Comparison of ENCODE assay signal across 8 mouse cellular contexts in genomic region chr9:44602766-44603165, GRCm38 (mm10). TPM values are rescaled to one million over a fixed set of nuclear protein-coding genes. Genes with fewer than 3 reads are reported as not detected.
A peak's percentile ranks its signal among the peaks of the same experiment; 100 is the strongest.
DNase-seq lines count a peak whose midpoint lies in the region; ATAC-seq and TF ChIP-seq lines count a peak whose summit lies in the region.

No protein-coding gene starts in this region.

- H3K4me2 ChIP-seq in heart, embryonic 15.5 days, result peak overlapping the region; percentile 87
- peak overlapping the region; percentile 95 for H3K4me2 ChIP-seq in hindbrain, embryonic 15.5 days
- peak overlapping the region; percentile 93 for H3K4me2 ChIP-seq in midbrain, embryonic 16.5 days (ENCODE audit: low read length)

- H3K9me3 ChIP-seq in heart, embryonic 15.5 days (replicated peaks), result no peaks in the 10 kb centered on the region
- H3K9me3 ChIP-seq in G1E (replicated peaks), result no peaks in the 10 kb centered on the region
- H3K9me3 ChIP-seq in hindbrain, embryonic 15.5 days, result no peaks in the 10 kb centered on the region
- H3K9me3 ChIP-seq in midbrain, embryonic 16.5 days (replicated peaks; ENCODE audit: control insufficient read depth, low read length, poor library complexity, severe bottlenecking), result no peaks in the 10 kb centered on the region

- no peaks in the 10 kb centered on the region for H3K27me3 ChIP-seq in heart, embryonic 15.5 days
- H3K27me3 ChIP-seq in G1E (ENCODE audit: insufficient read depth, low read length), result no peaks in the 10 kb centered on the region
- no peaks in the 10 kb centered on the region for H3K27me3 ChIP-seq in hindbrain, embryonic 15.5 days
- H3K27me3 ChIP-seq in midbrain, embryonic 16.5 days (ENCODE audit: control insufficient read depth, insufficient read depth, low read depth, low read length), result no peaks in the 10 kb centered on the region

- peak overlapping the region; percentile 42 for H3K9ac ChIP-seq in heart, embryonic 15.5 days
- H3K9ac ChIP-seq in hindbrain, embryonic 15.5 days, result peak overlapping the region; percentile 28; the same call in 1 of the 2 replicates
- H3K9ac ChIP-seq in midbrain, embryonic 16.5 days (ENCODE audit: low read depth, low read length), result 0 out of 2 replicates have a peak overlapping the region, but pooled peaks have one; percentile 0

- peak overlapping the region; percentile 100 for H3K27ac ChIP-seq in heart, embryonic 15.5 days
- H3K27ac ChIP-seq in hindbrain, embryonic 15.5 days (replicated peaks), result peak overlapping the region; percentile 100
- peak overlapping the region; percentile 51 for H3K27ac ChIP-seq in midbrain, embryonic 16.5 days (ENCODE audit: low read length)

- peaks cover 5% of the 10 kb centered on the region for H3K36me3 ChIP-seq in heart, embryonic 15.5 days
- H3K36me3 ChIP-seq in G1E (replicated peaks), result peaks cover 24% of the 10 kb centered on the region
- 0 out of 2 replicates have a peak, but pooled peaks cover 4% of the 10 kb centered on the region for H3K36me3 ChIP-seq in hindbrain, embryonic 15.5 days
- no peaks in the 10 kb centered on the region; the same call in 1 of the 2 replicates for H3K36me3 ChIP-seq in midbrain, embryonic 16.5 days (ENCODE audit: control insufficient read depth, insufficient read depth, low read length)

- WGBS in heart, embryonic 15.5 days, result 66% methylated on average over 6 of the region's 6 CpGs
- WGBS in hindbrain, embryonic 15.5 days, result 70% methylated on average over 6 of the region's 6 CpGs
- WGBS in midbrain, embryonic 16.5 days, result 70% methylated on average over 6 of the region's 6 CpGs

- ATAC-seq in heart, embryonic 15.5 days (replicated peaks; ENCODE audit: insufficient number of reproducible peaks, insufficient read depth, low FRiP score, low read depth), result no peak
- ATAC-seq in G1E (ENCODE audit: extremely low read depth, insufficient number of reproducible peaks, low FRiP score, poor library complexity, severe bottlenecking), result no peak
- no peak for ATAC-seq in hindbrain, embryonic 15.5 days (ENCODE audit: low FRiP score, low read depth)
- ATAC-seq in midbrain, embryonic 16.5 days, result no peak

- H3K4me3 ChIP-seq in heart, embryonic 15.5 days, result peak overlapping the region; percentile 100
- H3K4me3 ChIP-seq in G1E (ENCODE audit: low read depth, low read length), result peak overlapping the region; percentile 21; the same call in 1 of the 2 replicates
- peak overlapping the region; percentile 100 for H3K4me3 ChIP-seq in hindbrain, embryonic 15.5 days
- peak overlapping the region; percentile 98 for H3K4me3 ChIP-seq in midbrain, embryonic 16.5 days (ENCODE audit: low read depth, low read length)

- H3K4me1 ChIP-seq in heart, embryonic 15.5 days (replicated peaks), result peaks cover 36% of the 10 kb centered on the region
- H3K4me1 ChIP-seq in G1E (ENCODE audit: insufficient read depth, low read depth, low read length), result peaks cover 28% of the 10 kb centered on the region
- H3K4me1 ChIP-seq in hindbrain, embryonic 15.5 days (replicated peaks), result peaks cover 46% of the 10 kb centered on the region
- H3K4me1 ChIP-seq in midbrain, embryonic 16.5 days (ENCODE audit: control insufficient read depth, insufficient read depth, low read length), result peaks cover 31% of the 10 kb centered on the region

- intact Hi-C loops in heart, postnatal 14 days (cut with DNase I), result no loop called here

- no peak for DNase-seq in heart, postnatal 14 days
- DNase-seq in G1E (ENCODE audit: low spot score), result no peak
- no peak for DNase-seq in layer of hippocampus, adult 8-10 months (ENCODE audit: low spot score in 2 of 2)
- DNase-seq in embryo, embryonic 10.5 days (ENCODE audit: low spot score), result no peak
- DNase-seq in urinary bladder, postnatal 25 days (ENCODE audit: low spot score), result no peak

- TF ChIP-seq CTCF in G1E (IDR thresholded peaks at IDR 0.05; ENCODE audit: low read depth, low read length), result no peak

RNA-seq across cellular contexts. Expression of gene Ddx6, which starts 1.9 kb away (rescaled TPM):
- 10.7 and 10.9 TPM in 2 replicates for polyA plus RNA-seq in heart, embryonic 15.5 days (2015; fragmentation: Nextera tagmentation; extraction: Ambion mirVana)
- total RNA-seq in heart, postnatal 14 days (2021), result 10 to 100 TPM; 92.0 to 94.3 TPM
- total RNA-seq in G1E (2014; fragmentation: Nextera tagmentation) (74.7 and 88.2 TPM in 2 replicates), G1E (2017) (49.9 and 54.5 TPM in 2 replicates)
- 21.7 and 23.2 TPM in 2 replicates for polyA plus RNA-seq in G1E (2012)
- polyA plus RNA-seq in hindbrain, embryonic 15.5 days (2015; fragmentation: Nextera tagmentation; extraction: Ambion mirVana), result 13.6 and 18.5 TPM in 2 replicates
- 15.2 and 19.1 TPM in 2 replicates for polyA plus RNA-seq in midbrain, embryonic 16.5 days (2015; fragmentation: Nextera tagmentation; extraction: Ambion mirVana)
- total RNA-seq in layer of hippocampus, adult 8-10 months (2022), result 100 to 1,000 TPM; 130 to 145 (median 134) TPM

RNA-seq across cellular contexts. Expression of gene Cxcr5, which starts 41.1 kb away (rescaled TPM):
- 0.05 and 0.23 TPM in 2 replicates for polyA plus RNA-seq in heart, embryonic 15.5 days (2015; fragmentation: Nextera tagmentation; extraction: Ambion mirVana)
- under 1 TPM; 0.12 to 0.20 TPM for total RNA-seq in heart, postnatal 14 days (2021)
- total RNA-seq in G1E (2014; fragmentation: Nextera tagmentation) (not detected in 2 replicates), G1E (2017) (0.06 and 0.22 TPM in 2 replicates)
- not detected in 2 replicates for polyA plus RNA-seq in G1E (2012)
- polyA plus RNA-seq in hindbrain, embryonic 15.5 days (2015; fragmentation: Nextera tagmentation; extraction: Ambion mirVana), result 0.09 TPM in 1 of 2 replicates, not detected in the other
- 0.07 TPM in 1 of 2 replicates, not detected in the other for polyA plus RNA-seq in midbrain, embryonic 16.5 days (2015; fragmentation: Nextera tagmentation; extraction: Ambion mirVana)
- total RNA-seq in layer of hippocampus, adult 8-10 months (2022), result not detected

Comparison
In these comparisons a context has a peak if more than half of its experiments do, and no peak if none do; other contexts are left out.
1. H3K4me3 ChIP-seq: peak in every context shown above with its lines; median percentile 100 in heart, embryonic 15.5 days; 100 in hindbrain, embryonic 15.5 days; 98 in midbrain, embryonic 16.5 days; 21 in G1E.